Mouse (Mus musculus) MEL (cell line): ENCODE data around the gene Itga8.
A peak's percentile ranks its signal among the peaks of the same experiment; 100 is the strongest.

Source experiments
- CHD2 ChIP-seq: IDR thresholded peaks from 2 replicates; pipeline ENCODE4 v1.6.1; 2011; ENCODE audit warnings: low read length, improper control_type of control experiment
- CTCF ChIP-seq, 3 experiments: IDR thresholded peaks in 2 of 3; conservative IDR thresholded peaks in 1 of 3; 2 replicates each; pipeline ENCODE4 v1.5.1; 2011 to 2012; ENCODE audit warnings: low read length in 3 of 3, low read depth in 2 of 3, mild to moderate bottlenecking in 2 of 3, improper control_type of control experiment in 1 of 3, inconsistent platforms in 1 of 3, mixed read lengths in 1 of 3, moderate library complexity in 1 of 3; ENCODE audit not compliant: control insufficient read depth in 1 of 3, insufficient read depth in 1 of 3, poor library complexity in 1 of 3, severe bottlenecking in 1 of 3
- ELF1 ChIP-seq: IDR thresholded peaks from 2 replicates; pipeline ENCODE4 v1.6.1; 2014; ENCODE audit warnings: low read depth, mild to moderate bottlenecking, inconsistent platforms, low read length, improper control_type of control experiment, moderate library complexity
- EP300 ChIP-seq, 2 experiments: IDR thresholded peaks; 2 replicates each; pipeline ENCODE4 v1.6.1; 2011; ENCODE audit warnings: improper control_type of control experiment in 2 of 2, low read length in 2 of 2, low read depth in 1 of 2, mild to moderate bottlenecking in 1 of 2
- MAFK ChIP-seq: IDR thresholded peaks from 2 replicates; pipeline ENCODE4 v1.6.1; 2011; ENCODE audit warnings: low read depth, mild to moderate bottlenecking, low read length, improper control_type of control experiment, borderline replicate concordance
- MYC ChIP-seq: IDR thresholded peaks from 2 replicates; pipeline ENCODE4 v1.6.1; 2011; ENCODE audit warnings: low read depth, mild to moderate bottlenecking, low read length, improper control_type of control experiment, moderate library complexity
- NELFE ChIP-seq: IDR thresholded peaks from 2 replicates; pipeline ENCODE4 v1.6.1; 2011; ENCODE audit warnings: low read depth, low read length, improper control_type of control experiment
- POLR2A ChIP-seq, 2 experiments: IDR thresholded peaks; 2 replicates each; pipeline ENCODE4 v1.6.1; 2011 to 2012; ENCODE audit warnings: low read length in 2 of 2, mild to moderate bottlenecking in 2 of 2, control low read depth in 1 of 2, improper control_type of control experiment in 1 of 2, low read depth in 1 of 2, moderate library complexity in 1 of 2; ENCODE audit not compliant: control insufficient read depth in 1 of 2, insufficient read depth in 1 of 2, poor library complexity in 1 of 2
- SIN3A ChIP-seq: IDR thresholded peaks from 2 replicates; pipeline ENCODE4 v1.6.1; 2012; ENCODE audit warnings: low read length, improper control_type of control experiment, inconsistent platforms
- TBP ChIP-seq: IDR thresholded peaks from 2 replicates; pipeline ENCODE4 v1.8.0; 2011; ENCODE audit warnings: low read depth, low read length, improper control_type of control experiment
- TCF12 ChIP-seq: IDR thresholded peaks from 2 replicates; pipeline ENCODE4 v1.6.1; 2014; ENCODE audit warnings: low read depth, mild to moderate bottlenecking, inconsistent platforms, low read length, improper control_type of control experiment, moderate library complexity
- ZKSCAN1 ChIP-seq: IDR thresholded peaks from 2 replicates; pipeline ENCODE4 v1.6.1; 2012; ENCODE audit warnings: low read depth, mild to moderate bottlenecking, inconsistent platforms, low read length, improper control_type of control experiment, moderate library complexity

GRCm38 (mm10) chr2:12301431-12302170, at the start of gene Itga8:
- TF ChIP-seq POLR2A (IDR thresholded peaks at IDR 0.05; ENCODE audit: control insufficient read depth in 1 of 2, insufficient read depth in 1 of 2, low read depth in 1 of 2, low read length in 2 of 2, poor library complexity in 1 of 2) (no peak), EP300 (IDR thresholded peaks at IDR 0.05; ENCODE audit: low read depth in 1 of 2, low read length in 2 of 2) (no peak), CTCF (IDR thresholded peaks at IDR 0.05 in 2 of 3, conservative IDR thresholded peaks at IDR 0.05 in 1 of 3; ENCODE audit: control insufficient read depth in 1 of 3, insufficient read depth in 1 of 3, low read depth in 2 of 3, low read length in 3 of 3, poor library complexity in 1 of 3, severe bottlenecking in 1 of 3) (peak; percentile 29 to 50 (median 46); a peak in 5 of 6 replicates), ELF1 (no peak), TCF12 (no peak), SIN3A (no peak), ZKSCAN1 (no peak), CHD2 (no peak), MYC (no peak), NELFE (no peak), TBP (no peak), MAFK (no peak)
